Mouse (Mus musculus): ENCODE data around the gene Cftr. TPM values are rescaled to one million over a fixed set of nuclear protein-coding genes. Genes with fewer than 3 reads are reported as not detected.
A peak's percentile ranks its signal among the peaks of the same experiment; 100 is the strongest.

Cftr gene
- total and polyA plus RNA-seq, 3 experiments, result not detected

DNA sequence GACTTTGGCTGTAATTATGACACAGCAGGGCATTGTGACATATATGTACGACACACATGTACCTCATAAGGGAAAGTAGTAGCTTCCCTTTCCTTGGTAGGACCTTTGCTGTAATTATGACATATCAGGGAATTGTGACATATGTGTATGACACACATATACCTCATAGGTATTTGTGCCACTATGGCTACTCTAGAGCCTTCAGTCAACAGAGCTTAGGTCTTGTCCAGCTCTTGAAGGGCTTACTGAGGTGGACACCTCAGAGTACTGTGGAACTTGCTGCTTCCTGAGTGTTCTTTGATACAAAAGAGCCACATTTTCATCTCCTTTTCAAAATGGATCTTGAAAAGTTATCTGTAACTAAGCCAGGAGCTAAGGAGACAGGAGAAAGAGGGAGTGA, 869 bp upstream of the Cftr start:
- Histone ChIP-seq H3K4me3 (ENCODE audit: control insufficient read depth in 1 of 2, insufficient read depth in 1 of 2, low read depth in 2 of 2, low read length in 2 of 2) (no peak overlapping the region), H3K27me3 (ENCODE audit: control insufficient read depth in 1 of 2, insufficient read depth in 2 of 2, low read length in 2 of 2) (no peaks in the 10 kb centered on the region; a peak in 1 of 4 replicates), H3K9me3 (replicated peaks; ENCODE audit: insufficient read depth, low read length) (no peaks in the 10 kb centered on the region), H3K4me1 (ENCODE audit: control insufficient read depth in 1 of 2, insufficient read depth in 2 of 2, low read length in 2 of 2) (no peaks in the 10 kb centered on the region), H3K27ac (ENCODE audit: control insufficient read depth, low read depth, low read length) (no peak overlapping the region), H3K79me2 (ENCODE audit: control insufficient read depth, insufficient read depth, low read length, poor library complexity) (no peaks in the 10 kb centered on the region), H3K36me3 (ENCODE audit: control insufficient read depth in 1 of 2, insufficient read depth in 2 of 2, low read length in 2 of 2) (no peaks in the 10 kb centered on the region), H3K9ac (ENCODE audit: control insufficient read depth, low read depth, low read length, poor library complexity, severe bottlenecking) (no peak overlapping the region)
- no peak for TF ChIP-seq BHLHE40 (IDR thresholded peaks at IDR 0.05; ENCODE audit: borderline replicate concordance, low read depth, low read length)
- TF ChIP-seq TCF12 (IDR thresholded peaks at IDR 0.05; ENCODE audit: low read depth, low read length), result no peak
- TF ChIP-seq EP300 (IDR thresholded peaks at IDR 0.05; ENCODE audit: low read depth in 1 of 2, low read length in 2 of 2), result no peak
- TF ChIP-seq NELFE (IDR thresholded peaks at IDR 0.05; ENCODE audit: low read depth, low read length), result no peak
- DNase-seq (ENCODE audit: low read depth, low spot score), result no peak

DNA sequence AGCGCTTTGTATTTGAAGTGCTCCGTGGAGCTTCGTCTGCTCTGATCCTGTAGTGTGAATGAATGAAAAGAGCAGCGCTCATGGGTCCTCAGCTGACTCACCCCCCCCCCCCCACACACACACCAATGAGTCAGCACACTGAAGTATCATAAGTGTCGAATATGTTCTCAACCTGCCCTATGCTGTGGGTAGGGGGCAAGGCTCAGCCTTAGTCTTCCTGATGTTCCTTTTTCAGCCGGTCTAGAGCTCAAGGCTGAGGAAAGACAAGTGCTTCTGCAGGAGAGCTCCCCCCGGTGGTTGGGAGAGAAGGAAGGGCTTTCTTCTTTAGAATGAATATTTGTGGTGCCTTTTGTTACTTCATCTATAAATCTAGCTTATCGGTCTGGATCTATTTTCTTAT, 1.1 kb downstream of the Cftr start:
- H3K36me3 ChIP-seq (ENCODE audit: control insufficient read depth in 1 of 2, insufficient read depth in 2 of 2, low read length in 2 of 2), result no peaks in the 10 kb centered on the region
- H3K9ac ChIP-seq (ENCODE audit: control insufficient read depth, low read depth, low read length, poor library complexity, severe bottlenecking), result no peak overlapping the region
- TF ChIP-seq ELF1 (IDR thresholded peaks at IDR 0.05; ENCODE audit: low read depth, low read length) (no peak), SMC3 (IDR thresholded peaks at IDR 0.05; ENCODE audit: low read depth, low read length) (peak; percentile 33), CTCF (IDR thresholded peaks at IDR 0.05 in 2 of 3, conservative IDR thresholded peaks at IDR 0.05 in 1 of 3; ENCODE audit: control insufficient read depth in 1 of 3, insufficient read depth in 1 of 3, low read depth in 2 of 3, low read length in 3 of 3, poor library complexity in 1 of 3, severe bottlenecking in 1 of 3) (peak; percentile 5 to 46 (median 31); a peak in 4 of 6 replicates)
- peak; percentile 11 for DNase-seq (ENCODE audit: low read depth, low spot score)
- no peaks in the 10 kb centered on the region for H3K79me2 ChIP-seq (ENCODE audit: control insufficient read depth, insufficient read depth, low read length, poor library complexity)
- H3K9me3 ChIP-seq (replicated peaks; ENCODE audit: insufficient read depth, low read length), result no peaks in the 10 kb centered on the region
- no peak overlapping the region for H3K27ac ChIP-seq (ENCODE audit: control insufficient read depth, low read depth, low read length)
- no peaks in the 10 kb centered on the region; a peak in 1 of 4 replicates for H3K27me3 ChIP-seq (ENCODE audit: control insufficient read depth in 1 of 2, insufficient read depth in 2 of 2, low read length in 2 of 2)
- H3K4me1 ChIP-seq (ENCODE audit: control insufficient read depth in 1 of 2, insufficient read depth in 2 of 2, low read length in 2 of 2), result no peaks in the 10 kb centered on the region
- H3K4me3 ChIP-seq (ENCODE audit: control insufficient read depth in 1 of 2, insufficient read depth in 1 of 2, low read depth in 2 of 2, low read length in 2 of 2), result no peak overlapping the region

DNA sequence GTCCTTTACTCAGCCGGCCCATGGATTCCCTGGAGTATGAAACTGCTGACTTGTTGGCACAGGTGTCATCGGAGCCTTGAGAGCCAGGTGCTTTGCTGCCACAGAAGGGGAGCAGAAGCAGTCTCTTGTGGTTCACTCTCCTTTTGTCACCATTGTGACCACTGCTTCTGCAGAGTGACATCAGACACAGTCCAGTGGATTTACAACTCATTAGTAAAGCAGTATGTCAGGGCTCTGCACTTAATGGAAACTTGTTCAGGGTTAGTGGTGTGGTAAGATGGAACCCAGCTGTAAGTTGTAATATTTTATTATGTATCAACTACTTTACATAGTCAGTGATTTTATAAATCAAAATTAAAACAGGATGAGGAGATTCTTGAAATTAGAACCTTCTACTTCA, 7.0 kb downstream of the Cftr start:
- DNase-seq (ENCODE audit: low read depth, low spot score), result no peak
- no peak overlapping the region for H3K9ac ChIP-seq (ENCODE audit: control insufficient read depth, low read depth, low read length, poor library complexity, severe bottlenecking)
- no peaks in the 10 kb centered on the region for H3K9me3 ChIP-seq (replicated peaks; ENCODE audit: insufficient read depth, low read length)
- H3K36me3 ChIP-seq (ENCODE audit: control insufficient read depth in 1 of 2, insufficient read depth in 2 of 2, low read length in 2 of 2), result no peaks in the 10 kb centered on the region
- no peak overlapping the region for H3K4me3 ChIP-seq (ENCODE audit: control insufficient read depth in 1 of 2, insufficient read depth in 1 of 2, low read depth in 2 of 2, low read length in 2 of 2)
- H3K27me3 ChIP-seq (ENCODE audit: control insufficient read depth in 1 of 2, insufficient read depth in 2 of 2, low read length in 2 of 2), result no peaks in the 10 kb centered on the region; a peak in 1 of 4 replicates
- no peaks in the 10 kb centered on the region for H3K4me1 ChIP-seq (ENCODE audit: control insufficient read depth in 1 of 2, insufficient read depth in 2 of 2, low read length in 2 of 2)
- no peak overlapping the region for H3K27ac ChIP-seq (ENCODE audit: control insufficient read depth, low read depth, low read length)
- no peaks in the 10 kb centered on the region for H3K79me2 ChIP-seq (ENCODE audit: control insufficient read depth, insufficient read depth, low read length, poor library complexity)
- no peak for TF ChIP-seq EP300 (IDR thresholded peaks at IDR 0.05; ENCODE audit: low read depth in 1 of 2, low read length in 2 of 2)
- no peak for TF ChIP-seq CHD2 (IDR thresholded peaks at IDR 0.05; ENCODE audit: low read length)
- TF ChIP-seq MXI1 (IDR thresholded peaks at IDR 0.05; ENCODE audit: low read depth, low read length), result no peak
- no peak for TF ChIP-seq MAZ (IDR thresholded peaks at IDR 0.05; ENCODE audit: low read depth, low read length)
- no peak for TF ChIP-seq BHLHE40 (IDR thresholded peaks at IDR 0.05; ENCODE audit: borderline replicate concordance, low read depth, low read length)
- TF ChIP-seq JUND (IDR thresholded peaks at IDR 0.05; ENCODE audit: low read depth, low read length), result no peak
- TF ChIP-seq MEF2A (IDR thresholded peaks at IDR 0.05; ENCODE audit: extremely low read depth, insufficient replicate concordance, low read depth, low read length, poor library complexity, severe bottlenecking), result no peak
- no peak for TF ChIP-seq HCFC1 (IDR thresholded peaks at IDR 0.05; ENCODE audit: low read depth, low read length)

All from MEL (cell line).